Mouse (Mus musculus) MEL (cell line): ENCODE measurements around the gene 2210011C24Rik. TPM values are rescaled to one million over a fixed set of nuclear protein-coding genes. Genes with fewer than 3 reads are reported as not detected.

ENCODE experiments used
- DNase-seq: peaks from one replicate; pipeline ENCODE4 v3.0.0; 2011; ENCODE audit warnings: low read depth, low spot score
- H3K27ac ChIP-seq: 2 replicates; pipeline ENCODE4 v1.5.1; 2012; ENCODE audit warnings: low read depth, mild to moderate bottlenecking, control low read depth, low read length, moderate library complexity; ENCODE audit not compliant: control insufficient read depth
- H3K27me3 ChIP-seq, 2 experiments: fragments of 150-350 bp in 1 of 2; sonication (generic) in 1 of 2; 2 replicates each; pipeline ENCODE4 v1.6.1; 2012; ENCODE audit warnings: low read length in 2 of 2, mild to moderate bottlenecking in 2 of 2, improper control_type of control experiment in 1 of 2, moderate library complexity in 1 of 2; ENCODE audit not compliant: insufficient read depth in 2 of 2, control insufficient read depth in 1 of 2
- H3K36me3 ChIP-seq, 2 experiments: 2 replicates each; pipeline ENCODE4 v1.6.1; 2012 to 2014; ENCODE audit warnings: low read length in 2 of 2, improper control_type of control experiment in 1 of 2, inconsistent platforms in 1 of 2, mild to moderate bottlenecking in 1 of 2; ENCODE audit not compliant: insufficient read depth in 2 of 2, control insufficient read depth in 1 of 2
- H3K4me1 ChIP-seq, 2 experiments: fragments of 150-350 bp in 1 of 2; sonication (generic) in 1 of 2; 2 replicates each; pipeline ENCODE4 v1.6.1; 2012; ENCODE audit warnings: low read length in 2 of 2, improper control_type of control experiment in 1 of 2, mild to moderate bottlenecking in 1 of 2; ENCODE audit not compliant: insufficient read depth in 2 of 2, control insufficient read depth in 1 of 2
- H3K4me3 ChIP-seq, 2 experiments: fragments of 150-350 bp in 1 of 2; sonication (generic) in 1 of 2; 2 replicates each; pipeline ENCODE4 v1.5.1; 2012; ENCODE audit warnings: low read depth in 2 of 2, low read length in 2 of 2, mild to moderate bottlenecking in 2 of 2, moderate library complexity in 2 of 2, control low read depth in 1 of 2, improper control_type of control experiment in 1 of 2; ENCODE audit not compliant: control insufficient read depth in 1 of 2, insufficient read depth in 1 of 2
- H3K79me2 ChIP-seq: 2 replicates; pipeline ENCODE4 v1.6.1; 2012; ENCODE audit warnings: mild to moderate bottlenecking, low read length, moderate library complexity; ENCODE audit not compliant: control insufficient read depth, poor library complexity, insufficient read depth
- H3K9ac ChIP-seq: 2 replicates; pipeline ENCODE4 v1.6.1; 2012; ENCODE audit warnings: low read depth, mild to moderate bottlenecking, control low read depth, low read length, moderate library complexity; ENCODE audit not compliant: control insufficient read depth, poor library complexity, severe bottlenecking
- H3K9me3 ChIP-seq: fragments of 150-350 bp; sonication (generic); replicated peaks from 2 replicates; pipeline ENCODE4 v1.6.1; 2012; ENCODE audit warnings: mild to moderate bottlenecking, low read length, improper control_type of control experiment, moderate library complexity; ENCODE audit not compliant: insufficient read depth
- CHD1 ChIP-seq: IDR thresholded peaks from 2 replicates; pipeline ENCODE4 v1.6.1; 2012; ENCODE audit warnings: low read depth, mild to moderate bottlenecking, inconsistent platforms, low read length, improper control_type of control experiment
- CTCF ChIP-seq, 3 experiments: IDR thresholded peaks in 2 of 3; conservative IDR thresholded peaks in 1 of 3; 2 replicates each; pipeline ENCODE4 v1.5.1; 2011 to 2012; ENCODE audit warnings: low read length in 3 of 3, low read depth in 2 of 3, mild to moderate bottlenecking in 2 of 3, improper control_type of control experiment in 1 of 3, inconsistent platforms in 1 of 3, mixed read lengths in 1 of 3, moderate library complexity in 1 of 3; ENCODE audit not compliant: control insufficient read depth in 1 of 3, insufficient read depth in 1 of 3, poor library complexity in 1 of 3, severe bottlenecking in 1 of 3
- E2F4 ChIP-seq: IDR thresholded peaks from 2 replicates; pipeline ENCODE4 v1.6.1; 2011; ENCODE audit warnings: low read depth, low read length, improper control_type of control experiment, borderline replicate concordance
- EP300 ChIP-seq, 2 experiments: IDR thresholded peaks; 2 replicates each; pipeline ENCODE4 v1.6.1; 2011; ENCODE audit warnings: improper control_type of control experiment in 2 of 2, low read length in 2 of 2, low read depth in 1 of 2, mild to moderate bottlenecking in 1 of 2
- JUND ChIP-seq: IDR thresholded peaks from 2 replicates; pipeline ENCODE4 v1.6.1; 2011; ENCODE audit warnings: low read depth, mild to moderate bottlenecking, improper control_type of control experiment, low read length
- MAFK ChIP-seq: IDR thresholded peaks from 2 replicates; pipeline ENCODE4 v1.6.1; 2011; ENCODE audit warnings: low read depth, mild to moderate bottlenecking, low read length, improper control_type of control experiment, borderline replicate concordance
- MAZ ChIP-seq: IDR thresholded peaks from 2 replicates; pipeline ENCODE4 v1.6.1; 2012; ENCODE audit warnings: low read depth, mild to moderate bottlenecking, inconsistent platforms, low read length, improper control_type of control experiment
- MXI1 ChIP-seq: IDR thresholded peaks from 2 replicates; pipeline ENCODE4 v1.6.1; 2011; ENCODE audit warnings: mild to moderate bottlenecking, low read depth, low read length, improper control_type of control experiment
- MYC ChIP-seq: IDR thresholded peaks from 2 replicates; pipeline ENCODE4 v1.6.1; 2011; ENCODE audit warnings: low read depth, mild to moderate bottlenecking, low read length, improper control_type of control experiment, moderate library complexity
- NELFE ChIP-seq: IDR thresholded peaks from 2 replicates; pipeline ENCODE4 v1.6.1; 2011; ENCODE audit warnings: low read depth, low read length, improper control_type of control experiment
- POLR2AphosphoS2 ChIP-seq: IDR thresholded peaks from 2 replicates; pipeline ENCODE4 v1.6.1; 2011; ENCODE audit warnings: low read length, improper control_type of control experiment
- POLR2AphosphoS5 ChIP-seq: IDR thresholded peaks from 2 replicates; pipeline ENCODE4 v1.6.1; 2012; ENCODE audit warnings: low read depth, borderline replicate concordance, mild to moderate bottlenecking, inconsistent platforms, low read length, moderate library complexity, mixed read lengths
- RAD21 ChIP-seq: IDR thresholded peaks from 2 replicates; pipeline ENCODE4 v1.6.1; 2011; ENCODE audit warnings: mild to moderate bottlenecking, low read depth, low read length, improper control_type of control experiment
- RCOR1 ChIP-seq: IDR thresholded peaks from 2 replicates; pipeline ENCODE4 v1.6.1; 2012; ENCODE audit warnings: low read depth, mild to moderate bottlenecking, inconsistent platforms, low read length, improper control_type of control experiment
- SIN3A ChIP-seq: IDR thresholded peaks from 2 replicates; pipeline ENCODE4 v1.6.1; 2012; ENCODE audit warnings: low read length, improper control_type of control experiment, inconsistent platforms
- TAL1 ChIP-seq: IDR thresholded peaks from 2 replicates; pipeline ENCODE4 v1.6.1; 2012; ENCODE audit warnings: mild to moderate bottlenecking, inconsistent platforms, low read length, moderate library complexity, mixed read lengths
- TBP ChIP-seq: IDR thresholded peaks from 2 replicates; pipeline ENCODE4 v1.8.0; 2011; ENCODE audit warnings: low read depth, low read length, improper control_type of control experiment
- TCF12 ChIP-seq: IDR thresholded peaks from 2 replicates; pipeline ENCODE4 v1.6.1; 2014; ENCODE audit warnings: low read depth, mild to moderate bottlenecking, inconsistent platforms, low read length, improper control_type of control experiment, moderate library complexity
- UBTF ChIP-seq: IDR thresholded peaks from 2 replicates; pipeline ENCODE4 v1.6.1; 2012; ENCODE audit warnings: low read depth, mild to moderate bottlenecking, inconsistent platforms, low read length, improper control_type of control experiment, moderate library complexity, borderline replicate concordance; ENCODE audit not compliant: insufficient read depth
- ZC3H11A ChIP-seq: IDR thresholded peaks from 2 replicates; pipeline ENCODE4 v1.6.1; 2012; ENCODE audit warnings: low read depth, mild to moderate bottlenecking, inconsistent platforms, low read length, improper control_type of control experiment
- ZMIZ1 ChIP-seq: IDR thresholded peaks from 2 replicates; pipeline ENCODE4 v1.6.1; 2012; ENCODE audit warnings: low read depth, mild to moderate bottlenecking, inconsistent platforms, low read length, improper control_type of control experiment, moderate library complexity
- ZNF384 ChIP-seq: IDR thresholded peaks from 2 replicates; pipeline ENCODE4 v1.6.1; 2012; ENCODE audit warnings: low read depth, mild to moderate bottlenecking, inconsistent platforms, low read length, improper control_type of control experiment
- polyA plus RNA-seq, 2 experiments: library from polyadenylated mRNA; stranded (reverse) in 1 of 2; unstranded in 1 of 2; fragments of >175 nt in 1 of 2; fragments of >200 nt in 1 of 2; gene quantifications; 2 replicates each; pipeline versions ENCODE4 v1.2.1 to v1.2.4; 2012; ENCODE audit warnings: low replicate concordance in 2 of 2, low read depth in 1 of 2; ENCODE audit not compliant: insufficient read length in 2 of 2, insufficient read depth in 1 of 2, missing spikeins in 1 of 2
- total RNA-seq: library from RNA; depleted of rRNA; stranded (reverse); fragments of 300-350 nt; gene quantifications from 2 replicates; pipeline ENCODE4 v1.2.3, GENCODE M21; 2012

2210011C24Rik gene
- total and polyA plus RNA-seq, 3 experiments, result not detected

- no peak within 1 kb of the TSS for H3K27ac ChIP-seq
- H3K36me3 ChIP-seq, result peaks cover 3 to 18% of the 10 kb centered on the region in 2 experiments; a peak in 2 of 4 replicates
- H3K27me3 ChIP-seq, result no peaks in the 10 kb centered on the region
- H3K4me1 ChIP-seq, result peaks cover 5 to 29% of the 10 kb centered on the region in 2 experiments; a peak in 3 of 4 replicates
- H3K79me2 ChIP-seq, result peaks cover 20% of the 10 kb centered on the region
- no peak for DNase-seq
- no peak within 1 kb of the TSS for H3K4me3 ChIP-seq
- H3K9me3 ChIP-seq, result no peaks in the 10 kb centered on the region
- H3K9ac ChIP-seq, result no peak within 1 kb of the TSS
- TF ChIP-seq UBTF (no peak), POLR2AphosphoS2 (no peak), E2F4 (no peak), ZC3H11A (no peak), MAFK (no peak), JUND (no peak), RCOR1 (no peak), TBP (no peak), EP300 (IDR thresholded peaks at IDR 0.05; ENCODE audit: low read depth in 1 of 2, low read length in 2 of 2) (no peak), ZNF384 (no peak), CHD1 (no peak), POLR2AphosphoS5 (no peak), CTCF (IDR thresholded peaks at IDR 0.05 in 2 of 3, conservative IDR thresholded peaks at IDR 0.05 in 1 of 3; ENCODE audit: control insufficient read depth in 1 of 3, insufficient read depth in 1 of 3, low read depth in 2 of 3, low read length in 3 of 3, poor library complexity in 1 of 3, severe bottlenecking in 1 of 3) (no peak), MAZ (no peak), NELFE (no peak), ZMIZ1 (no peak), MYC (no peak), MXI1 (no peak), TAL1 (no peak), TCF12 (no peak)
Measured at GRCm38 (mm10) chr8:84001281-84002000, 10.5 kb downstream of the 2210011C24Rik start, which contains the start of gene 1700067K01Rik. Gene 1700067K01Rik, plus strand, starts transcription at chr8:84001502.

DNA sequence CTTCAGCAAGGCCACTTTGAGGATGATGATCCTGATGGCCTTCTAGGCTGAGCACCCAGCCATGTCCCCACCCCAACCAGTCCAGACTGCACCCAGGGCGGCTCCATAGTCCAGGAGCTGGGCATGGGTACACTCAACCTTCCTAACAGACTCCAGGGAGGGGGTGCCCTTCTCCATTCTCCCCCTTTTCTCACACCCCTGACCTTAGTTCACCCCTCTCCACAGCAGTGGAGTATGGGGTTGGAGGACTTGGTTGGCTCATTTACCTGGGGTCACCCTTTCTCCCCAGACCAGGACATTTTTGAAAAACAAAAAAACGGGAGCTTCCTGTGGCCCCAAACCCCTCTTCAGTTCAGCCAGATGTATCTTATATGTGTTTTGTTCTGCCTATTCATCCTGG is 12.1 kb downstream of the 2210011C24Rik start:
- Histone ChIP-seq H3K4me3 (no peak overlapping the region), H3K79me2 (peaks cover 20% of the 10 kb centered on the region), H3K9me3 (no peaks in the 10 kb centered on the region), H3K27me3 (no peaks in the 10 kb centered on the region), H3K27ac (no peak overlapping the region), H3K36me3 (peaks cover 3 to 21% of the 10 kb centered on the region in 2 experiments; a peak in 2 of 4 replicates), H3K4me1 (peaks cover 8 to 29% of the 10 kb centered on the region in 2 experiments; a peak in 3 of 4 replicates), H3K9ac (peak overlapping the region; percentile 4; the same call in 1 of the 2 replicates)
- TF ChIP-seq JUND (no peak), SIN3A (no peak), UBTF (no peak), RAD21 (no peak), ZNF384 (no peak)
- no peak for DNase-seq
